Mouse (Mus musculus): ENCODE data around the gene Mtif3. TPM values are rescaled to one million over a fixed set of nuclear protein-coding genes. Genes with fewer than 3 reads are reported as not detected.
A peak's percentile ranks its signal among the peaks of the same experiment; 100 is the strongest.

Gene Mtif3
- 10 to 100 TPM; 18.4 to 23.7 (median 19.1) TPM for total RNA-seq (2022)

- DNase-seq (ENCODE audit: low spot score in 2 of 2) = peak; percentile 77 to 81
These were observed at the start of gene Mtif3 for GRCm38 (mm10) chr5:146963118-146963936. TSS of gene Mtif3 (minus strand) at chr5:146963800.

DNA sequence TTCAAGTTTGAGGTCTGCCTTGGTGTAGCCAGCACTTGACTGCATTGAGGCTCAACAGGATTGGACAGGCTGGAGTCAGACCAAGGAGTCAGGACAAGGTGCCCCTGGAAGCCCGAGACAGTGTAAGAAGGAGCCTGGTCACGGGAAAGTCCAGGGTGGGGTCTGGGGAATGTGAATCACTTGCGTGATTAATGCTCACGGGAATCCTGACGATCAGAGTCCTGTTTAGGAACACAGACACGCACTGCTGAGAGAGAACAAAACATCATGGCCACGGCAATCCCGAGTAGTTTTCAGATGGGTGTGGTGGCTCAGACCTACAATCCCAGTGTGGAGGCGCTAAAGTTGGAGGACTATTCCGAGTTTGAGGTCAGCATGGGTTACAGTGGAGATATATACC is 47.7 kb upstream of the Mtif3 start:
- DNase-seq (ENCODE audit: low spot score in 2 of 2) = no peak

- DNase-seq (ENCODE audit: low spot score in 2 of 2) = no peak
These were observed 39.7 kb upstream of the Mtif3 start for GRCm38 (mm10) chr5:147003303-147003702.

- DNase-seq (ENCODE audit: low spot score in 2 of 2) = no peak
These were observed 37.7 kb upstream of the Mtif3 start for GRCm38 (mm10) chr5:147001312-147001711.

DNA sequence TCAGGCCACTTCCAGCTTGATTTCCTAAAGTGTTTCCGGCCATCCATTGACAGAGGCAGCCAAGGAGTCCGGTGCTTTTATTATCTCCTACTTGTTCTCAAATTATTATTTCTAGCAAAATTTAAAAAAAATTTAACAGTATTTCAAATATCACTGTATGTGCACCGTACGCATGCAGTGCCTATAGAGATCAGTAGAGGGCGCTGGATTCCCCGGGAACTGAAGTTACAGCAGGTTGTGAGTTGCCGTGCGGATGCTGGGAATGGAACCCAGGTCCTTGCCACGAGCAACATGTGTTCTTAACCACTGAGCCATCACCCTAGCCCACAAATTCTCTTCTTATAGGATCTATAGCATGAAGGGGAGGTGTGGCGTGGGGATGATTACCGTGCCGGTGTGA is 35.2 kb upstream of the Mtif3 start:
- DNase-seq (ENCODE audit: low spot score in 2 of 2) = no peak

- DNase-seq (ENCODE audit: low spot score in 2 of 2) = no peak
These were observed 33.2 kb upstream of the Mtif3 start for GRCm38 (mm10) chr5:146996812-146997211.

- DNase-seq (ENCODE audit: low spot score in 2 of 2) = no peak
These were observed 31.4 kb upstream of the Mtif3 start for GRCm38 (mm10) chr5:146994973-146995372.

DNA sequence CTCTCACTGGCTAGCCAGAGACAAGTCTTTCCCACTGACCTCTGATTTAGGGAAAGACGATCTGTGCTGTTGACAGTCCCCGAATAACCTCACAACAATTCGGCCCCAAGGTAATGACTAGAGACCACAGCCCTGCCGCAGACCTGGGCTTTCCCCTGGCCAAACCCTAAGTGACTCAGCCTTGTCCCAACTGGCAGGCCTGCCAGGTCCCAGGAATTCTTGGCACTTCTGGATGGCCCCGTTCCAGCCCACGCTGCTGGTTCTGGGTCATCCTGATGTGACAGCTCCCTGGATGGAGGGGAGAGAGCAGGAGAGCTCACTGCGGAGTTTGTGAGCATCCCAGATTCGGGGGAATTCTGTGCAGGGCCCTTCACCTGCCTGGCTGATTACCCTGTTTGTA is 29.9 kb upstream of the Mtif3 start:
- no peak for DNase-seq (ENCODE audit: low spot score in 2 of 2)

- DNase-seq (ENCODE audit: low spot score in 2 of 2) = no peak
These were observed 25.5 kb upstream of the Mtif3 start for GRCm38 (mm10) chr5:146989051-146989450.

DNA sequence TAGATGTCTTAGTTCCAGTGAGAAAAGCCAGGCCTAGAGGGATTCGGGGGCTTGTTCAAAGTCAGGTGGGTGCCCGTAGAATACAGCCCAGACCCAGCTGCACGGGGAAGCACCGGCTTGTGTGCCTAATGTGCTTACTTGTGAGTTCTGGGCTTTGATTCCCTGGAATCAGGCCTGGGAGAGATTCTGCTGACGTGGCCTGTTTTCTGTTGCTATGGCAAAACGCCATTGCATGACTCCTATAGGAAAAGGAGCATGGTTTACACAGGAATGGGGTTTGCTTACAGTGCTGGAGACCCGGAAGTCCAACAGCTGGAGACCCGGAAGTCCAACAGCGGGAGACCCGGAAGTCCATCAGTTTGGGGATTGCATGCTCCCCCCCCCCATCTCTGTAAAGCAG is 24.0 kb upstream of the Mtif3 start:
- no peak for DNase-seq (ENCODE audit: low spot score in 2 of 2)

- no peak for DNase-seq (ENCODE audit: low spot score in 2 of 2)
These were observed 22.3 kb upstream of the Mtif3 start for GRCm38 (mm10) chr5:146985725-146986433.

- peak in 1 of 2 experiments; percentile 23 for DNase-seq (ENCODE audit: low spot score in 2 of 2)
These were observed 19.6 kb upstream of the Mtif3 start for GRCm38 (mm10) chr5:146983216-146983615.

- no peak for DNase-seq (ENCODE audit: low spot score in 2 of 2)
These were observed 17.8 kb upstream of the Mtif3 start for GRCm38 (mm10) chr5:146981376-146981775.

GRCm38 (mm10) chr5:146974781-146975123 is 11.2 kb upstream of the Mtif3 start:
- DNase-seq (ENCODE audit: low spot score in 2 of 2) = no peak

DNA sequence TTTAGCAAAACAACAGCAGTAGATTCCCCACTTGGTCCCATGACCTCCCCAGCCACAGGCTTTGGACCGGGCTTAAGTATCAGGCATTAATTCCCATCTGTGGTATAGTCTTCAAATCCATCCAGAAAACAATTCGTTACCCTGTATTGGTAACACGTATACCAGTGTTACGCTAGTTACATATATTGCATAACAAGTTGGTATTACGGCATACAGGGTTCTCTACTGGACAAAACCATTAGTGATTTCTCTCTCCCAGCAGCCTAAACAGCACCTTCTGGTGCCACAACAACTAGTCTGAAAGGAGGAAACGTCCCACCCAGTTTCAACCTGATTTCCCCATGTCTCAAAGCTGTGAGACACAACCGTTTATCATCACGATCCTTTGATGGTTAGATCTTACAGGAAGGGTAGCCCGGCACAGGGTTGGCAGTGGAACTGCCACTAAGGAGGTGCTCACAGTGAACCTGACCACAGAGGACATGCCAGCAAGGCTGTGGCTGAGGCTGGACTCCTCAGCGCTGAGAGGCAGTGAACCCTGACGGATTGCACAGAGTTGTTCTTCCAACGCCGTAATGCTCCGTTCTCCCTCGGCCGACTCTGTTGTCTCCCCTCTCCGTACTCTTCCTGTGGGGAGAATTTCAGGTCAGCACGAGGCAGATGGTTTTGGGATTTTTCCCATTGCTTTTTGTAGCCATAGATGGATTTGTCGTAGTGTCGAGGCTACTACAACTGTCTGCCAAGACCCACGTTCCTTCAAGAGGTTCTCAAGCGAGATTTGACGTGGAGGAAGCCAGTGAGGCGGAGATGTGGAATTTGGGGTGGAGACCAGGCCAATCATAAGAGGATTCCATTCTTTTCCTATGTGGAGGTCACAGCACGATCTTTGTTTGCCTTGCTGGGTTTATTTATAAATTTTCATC is 10.5 kb upstream of the Mtif3 start:
- DNase-seq (ENCODE audit: low spot score in 2 of 2) = no peak

DNA sequence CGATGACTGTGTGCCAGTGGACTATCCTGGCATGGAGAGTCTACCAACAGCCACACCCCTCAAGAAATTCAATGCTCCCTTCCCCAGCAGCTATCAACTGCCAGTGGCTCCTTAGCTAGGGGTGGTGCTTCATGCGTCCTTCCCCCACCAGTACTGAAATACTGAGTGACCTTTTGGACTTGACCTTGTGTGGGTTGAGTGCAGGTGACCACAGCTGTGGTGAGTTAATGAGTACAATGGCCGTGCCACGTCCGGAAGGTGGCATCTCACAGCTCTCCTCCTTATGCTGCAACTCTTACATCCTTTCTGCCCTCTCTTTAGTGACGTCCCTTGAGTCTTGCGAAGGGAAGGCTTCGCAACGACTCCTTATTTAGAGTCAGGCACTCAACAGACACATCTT is 9.8 kb upstream of the Mtif3 start:
- no peak for DNase-seq (ENCODE audit: low spot score in 2 of 2)

- no peak for DNase-seq (ENCODE audit: low spot score in 2 of 2)
These were observed 8.4 kb upstream of the Mtif3 start for GRCm38 (mm10) chr5:146971776-146972561.

GRCm38 (mm10) chr5:146968695-146969393 is 5.2 kb upstream of the Mtif3 start:
- no peak for DNase-seq (ENCODE audit: low spot score in 2 of 2)

- DNase-seq (ENCODE audit: low spot score in 2 of 2) = no peak
These were observed 308 bp upstream of the Mtif3 start for GRCm38 (mm10) chr5:146963937-146964278.

- DNase-seq (ENCODE audit: low spot score in 2 of 2) = no peak
These were observed 6.9 kb downstream of the Mtif3 start for GRCm38 (mm10) chr5:146956678-146957077.

Measured in left cerebral cortex, adult 8-10 months (tissue).